Mouse (Mus musculus) bone marrow macrophage, adult 2 months (primary cell): Measurements from ENCODE around the gene Fnbp1.

Experiments
- CTCF ChIP-seq: IDR thresholded peaks from 2 replicates; pipeline ENCODE4 v1.5.1; 2012; ENCODE audit warnings: low read depth, mild to moderate bottlenecking, low read length, moderate library complexity
- POLR2A ChIP-seq: IDR thresholded peaks from 2 replicates; pipeline ENCODE4 v1.6.1; 2012; ENCODE audit warnings: mild to moderate bottlenecking, low read depth, low read length, borderline replicate concordance

DNA sequence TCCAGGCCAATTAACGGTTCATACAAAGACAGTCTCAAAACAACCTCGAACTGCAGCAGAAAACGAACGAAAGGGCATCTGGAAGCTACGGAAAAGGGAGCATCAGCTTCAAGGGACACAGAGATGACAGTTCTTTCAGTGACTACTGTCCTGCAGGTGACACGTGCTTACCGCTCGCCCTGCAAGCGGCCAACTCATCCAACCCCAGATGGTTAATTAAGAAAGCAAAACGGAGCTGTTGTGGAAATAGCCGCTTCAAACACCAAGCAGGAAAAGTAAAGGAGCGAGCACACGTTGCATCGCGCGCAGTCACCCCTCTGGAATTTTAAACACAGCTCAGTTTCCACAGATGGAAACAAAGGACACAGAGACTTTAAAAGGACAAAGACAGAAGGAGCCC lies 52.2 kb downstream of the Fnbp1 start:
- no peak for TF ChIP-seq POLR2A
- no peak for TF ChIP-seq CTCF
